Mouse (Mus musculus) midbrain, embryonic 10.5 days (tissue): ENCODE results near the gene Olfr1436. TPM values are rescaled to one million over a fixed set of nuclear protein-coding genes. Genes with fewer than 3 reads are reported as not detected.
"Not testable (repeated sequence)": the region's sequence is repeated elsewhere in the genome, so short reads cannot be mapped to it uniquely, and the experiment has no call there.

Experiments used
- DNase-seq: peaks from one replicate; pipeline ENCODE4 v3.0.0-alpha.2; 2017; ENCODE audit warnings: low spot score
- H3K27ac ChIP-seq: fragments of 300-500 bp; sonication (generic); replicated peaks from 2 replicates; pipeline ENCODE4 v1.5.1; 2016; ENCODE audit warnings: mild to moderate bottlenecking
- H3K27me3 ChIP-seq: fragments of 300-500 bp; sonication (generic); 2 replicates; pipeline ENCODE4 v1.6.1; 2016; ENCODE audit warnings: low read depth, mild to moderate bottlenecking; ENCODE audit not compliant: poor library complexity, severe bottlenecking
- H3K36me3 ChIP-seq: fragments of 300-500 bp; sonication (generic); 2 replicates; pipeline ENCODE4 v1.6.1; 2016; ENCODE audit warnings: mild to moderate bottlenecking, moderate library complexity
- H3K4me1 ChIP-seq: fragments of 300-500 bp; sonication (generic); 2 replicates; pipeline ENCODE4 v1.6.1; 2016
- H3K4me3 ChIP-seq: fragments of 300-500 bp; sonication (generic); 2 replicates; pipeline ENCODE4 v1.5.1; 2016; ENCODE audit warnings: mild to moderate bottlenecking, moderate library complexity
- H3K9me3 ChIP-seq: fragments of 300-500 bp; sonication (generic); replicated peaks from 2 replicates; pipeline ENCODE4 v1.6.1; 2016; ENCODE audit warnings: mild to moderate bottlenecking
- WGBS: fragments of 180-500 bp; shearing (Covaris S2); methylation state at CpG from one replicate; pipeline ENCODE4 v1.1.7; 2016; 5-methylcytosine and 5-hydroxymethylcytosine counted together
- polyA plus RNA-seq: library from polyadenylated mRNA; unstranded; fragments of >200 nt; fragmentation: Nextera tagmentation; extraction: Ambion mirVana; gene quantifications from 2 replicates; pipeline ENCODE4 v1.2.1, GENCODE M21; 2016

Olfr1436 gene
- not detected in 2 replicates for polyA plus RNA-seq

- not testable (repeated sequence) for H3K4me1 ChIP-seq, DNase-seq, H3K27me3 ChIP-seq, H3K36me3 ChIP-seq, H3K9me3 ChIP-seq, H3K27ac ChIP-seq, H3K4me3 ChIP-seq
- 66% methylated on average over 1 of the region's 1 CpGs for WGBS
Observed at GRCm38 (mm10) chr19:12299030-12299429, at the start of gene Olfr1436. TSS of gene Olfr1436 (minus strand) at chr19:12299130.

- DNase-seq, result no peak
- no peaks in the 10 kb centered on the region for H3K9me3 ChIP-seq
- H3K36me3 ChIP-seq, result no peaks in the 10 kb centered on the region
- H3K4me1 ChIP-seq, result no peaks in the 10 kb centered on the region
- whole genome bisulfite sequencing, result 85% methylated on average over 3 of the region's 3 CpGs
- no peak within 1 kb of the TSS for H3K27ac ChIP-seq
- no peaks in the 10 kb centered on the region for H3K27me3 ChIP-seq
- no peak within 1 kb of the TSS for H3K4me3 ChIP-seq
Observed at GRCm38 (mm10) chr19:12335810-12336209, 36.9 kb upstream of the Olfr1436 start, which contains the start of gene Olfr1438-ps1. TSS of gene Olfr1438-ps1 (minus strand) at chr19:12335910.

- no peak within 1 kb of the TSS for H3K4me3 ChIP-seq
- no peak for DNase-seq
- 83% methylated on average over 2 of the region's 2 CpGs for WGBS
- H3K36me3 ChIP-seq, result no peaks in the 10 kb centered on the region
- H3K9me3 ChIP-seq, result no peaks in the 10 kb centered on the region
- no peaks in the 10 kb centered on the region for H3K27me3 ChIP-seq
- H3K4me1 ChIP-seq, result no peaks in the 10 kb centered on the region
- no peak within 1 kb of the TSS for H3K27ac ChIP-seq
Observed at GRCm38 (mm10) chr19:12325001-12325400, 26.1 kb upstream of the Olfr1436 start, which contains the start of gene Olfr1437. TSS of gene Olfr1437 (minus strand) at chr19:12325101.

- Histone ChIP-seq H3K27me3 (no peaks in the 10 kb centered on the region), H3K4me1 (no peaks in the 10 kb centered on the region), H3K27ac (no peak overlapping the region), H3K4me3 (no peak overlapping the region), H3K36me3 (no peaks in the 10 kb centered on the region), H3K9me3 (no peaks in the 10 kb centered on the region)
- no peak for DNase-seq
Observed at GRCm38 (mm10) chr19:12292979-12293378, 6.0 kb downstream of the Olfr1436 start.

- no peaks in the 10 kb centered on the region for H3K27me3 ChIP-seq
- H3K4me1 ChIP-seq, result no peaks in the 10 kb centered on the region
- H3K36me3 ChIP-seq, result no peaks in the 10 kb centered on the region
- no peak for DNase-seq
- H3K9me3 ChIP-seq, result no peaks in the 10 kb centered on the region
- no peak within 1 kb of the TSS for H3K4me3 ChIP-seq
- WGBS, result 78% methylated on average over 2 of the region's 2 CpGs
- H3K27ac ChIP-seq, result no peak within 1 kb of the TSS
Observed at GRCm38 (mm10) chr19:12279554-12279953, 19.4 kb downstream of the Olfr1436 start, which contains the start of gene Olfr1434. TSS of gene Olfr1434 (plus strand) at chr19:12279854.

GRCm38 (mm10) chr19:12260732-12261131 lies 38.2 kb downstream of the Olfr1436 start, which contains the start of gene Olfr235:
TSS of gene Olfr235 (plus strand) at chr19:12261032.
- no peaks in the 10 kb centered on the region for H3K4me1 ChIP-seq
- H3K9me3 ChIP-seq, result no peaks in the 10 kb centered on the region
- no peak within 1 kb of the TSS for H3K27ac ChIP-seq
- no peaks in the 10 kb centered on the region for H3K36me3 ChIP-seq
- 73% methylated on average over 1 of the region's 1 CpGs for WGBS
- no peak within 1 kb of the TSS for H3K4me3 ChIP-seq
- DNase-seq, result no peak
- no peaks in the 10 kb centered on the region for H3K27me3 ChIP-seq

Other genes with a start within 250 kb of the Olfr1436 start
- gene Olfr1424, start 236.4 kb downstream of the Olfr1436 start, polyA plus RNA-seq, result not detected in 2 replicates
- gene Olfr1425, start 221.4 kb downstream of the Olfr1436 start, polyA plus RNA-seq, result not detected in 2 replicates
- not detected in 2 replicates for gene Olfr1426, start 207.1 kb downstream of the Olfr1436 start, polyA plus RNA-seq
- not detected in 2 replicates for gene Olfr1427, start 195.8 kb downstream of the Olfr1436 start, polyA plus RNA-seq
- not detected in 2 replicates for gene Olfr1428, start 183.2 kb downstream of the Olfr1436 start, polyA plus RNA-seq
- not detected in 2 replicates for gene Olfr76, start 175.9 kb downstream of the Olfr1436 start, polyA plus RNA-seq
- gene Olfr1555-ps1, start 129.0 kb downstream of the Olfr1436 start, polyA plus RNA-seq, result not detected in 2 replicates
- gene Olfr1431, start 98.5 kb downstream of the Olfr1436 start, polyA plus RNA-seq, result not detected in 2 replicates
- not detected in 2 replicates for gene Olfr1432, start 66.5 kb downstream of the Olfr1436 start, polyA plus RNA-seq
- gene Olfr262, start 57.5 kb downstream of the Olfr1436 start, polyA plus RNA-seq, result not detected in 2 replicates
- gene Olfr235, start 38.1 kb downstream of the Olfr1436 start, polyA plus RNA-seq, result not detected in 2 replicates
- not detected in 2 replicates for gene Olfr1434, start 19.3 kb downstream of the Olfr1436 start, polyA plus RNA-seq
- not detected in 2 replicates for gene Olfr1437, start 26.0 kb upstream of the Olfr1436 start, polyA plus RNA-seq
- gene Olfr1438-ps1, start 36.8 kb upstream of the Olfr1436 start, polyA plus RNA-seq, result not detected in 2 replicates
- not detected in 2 replicates for gene Olfr1440, start 88.1 kb upstream of the Olfr1436 start, polyA plus RNA-seq
- gene Olfr1441, start 118.3 kb upstream of the Olfr1436 start, polyA plus RNA-seq, result not detected in 2 replicates
- not detected in 2 replicates for gene Pfpl, start 128.8 kb upstream of the Olfr1436 start, polyA plus RNA-seq
- 0.19 and 0.40 TPM in 2 replicates for gene Mpeg1, start 161.6 kb upstream of the Olfr1436 start, polyA plus RNA-seq
- 54.9 and 59.2 TPM in 2 replicates for gene Dtx4, start 202.3 kb upstream of the Olfr1436 start, polyA plus RNA-seq
- gene Fam111a, start 246.6 kb upstream of the Olfr1436 start, polyA plus RNA-seq, result 20.9 and 21.0 TPM in 2 replicates